Mouse (Mus musculus): ENCODE results near the gene Txndc5. TPM values are rescaled to one million over a fixed set of nuclear protein-coding genes. Genes with fewer than 3 reads are reported as not detected.

The Txndc5 gene
- polyA plus RNA-seq, 1 experiment from 2014 or later: 118 TPM

DNA sequence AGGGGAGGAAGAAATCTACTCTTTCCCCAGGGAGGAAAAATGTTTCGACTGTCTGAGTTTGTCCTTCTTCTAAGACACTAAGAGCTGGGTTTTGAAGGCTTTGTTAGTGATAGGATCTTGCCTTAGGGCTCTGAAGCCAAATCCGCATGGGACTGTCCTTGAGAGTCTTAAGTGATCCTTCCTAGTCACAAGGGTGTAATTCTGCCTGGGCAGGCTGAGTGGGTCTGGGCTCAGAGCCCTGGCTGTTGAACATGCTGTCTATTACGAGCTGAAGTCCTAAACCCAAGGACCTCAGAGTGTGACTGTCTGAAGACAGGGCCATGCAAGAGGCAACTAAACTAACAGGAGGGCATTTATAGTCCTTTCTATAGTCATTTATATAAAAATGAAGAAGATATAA lies 16.8 kb upstream of the Txndc5 start:
- WGBS: 67% methylated on average over 3 of the region's 3 CpGs
- Histone ChIP-seq H3K4me2 (replicated peaks; ENCODE audit: low read depth, low read length) (no peak overlapping the region), H3K27ac (ENCODE audit: low read depth, low read length) (no peak overlapping the region), H3K4me3 (ENCODE audit: low read depth, low read length) (no peak overlapping the region), H3K9ac (ENCODE audit: low read depth, low read length) (no peak overlapping the region), H3K4me1 (replicated peaks; ENCODE audit: control insufficient read depth, insufficient read depth, low read length) (no peaks in the 10 kb centered on the region), H3K9me3 (ENCODE audit: control insufficient read depth, low read length) (no peaks in the 10 kb centered on the region), H3K36me3 (ENCODE audit: control insufficient read depth, insufficient read depth, low read length) (no peaks in the 10 kb centered on the region), H3K27me3 (ENCODE audit: control insufficient read depth, insufficient read depth, low read length) (no peaks in the 10 kb centered on the region)
- DNase-seq (ENCODE audit: low spot score) (no peak), ATAC-seq (ENCODE audit: low FRiP score) (no peak)

DNA sequence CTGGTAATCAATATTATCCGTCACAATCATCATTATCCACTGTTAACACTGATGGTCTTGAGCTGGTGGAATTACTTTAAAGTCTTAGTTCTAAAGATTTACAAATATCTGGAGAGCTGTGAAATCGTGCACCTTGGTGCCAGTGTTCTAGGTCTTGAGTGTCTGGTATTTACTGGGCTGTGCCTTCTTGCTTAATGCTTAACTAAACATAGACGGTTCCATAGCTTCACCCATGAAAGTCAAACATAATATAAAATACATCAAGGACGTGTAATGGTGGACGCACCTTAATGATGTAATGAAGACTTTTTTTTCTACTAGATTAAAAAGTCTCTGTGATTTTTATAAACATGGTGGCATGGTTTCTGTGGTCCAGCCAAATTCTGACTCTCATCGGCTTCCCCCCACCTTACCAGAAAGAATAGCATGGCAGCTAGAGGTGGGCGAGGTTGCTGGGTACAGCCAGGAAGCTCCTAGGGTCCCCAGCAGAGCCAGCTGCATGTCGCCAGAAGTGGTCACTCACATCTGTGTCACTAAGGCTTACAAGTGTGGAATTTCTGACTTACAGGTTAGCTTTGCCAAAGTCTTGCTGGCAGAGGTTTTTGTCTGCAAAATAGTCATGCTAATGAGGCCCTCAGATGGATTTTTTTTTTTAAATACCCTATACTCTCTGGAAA lies 16.3 kb upstream of the Txndc5 start:
- Histone ChIP-seq H3K4me3 (ENCODE audit: low read depth, low read length) (no peak overlapping the region), H3K4me2 (replicated peaks; ENCODE audit: low read depth, low read length) (no peak overlapping the region), H3K9ac (ENCODE audit: low read depth, low read length) (no peak overlapping the region), H3K9me3 (ENCODE audit: control insufficient read depth, low read length) (no peaks in the 10 kb centered on the region), H3K27me3 (ENCODE audit: control insufficient read depth, insufficient read depth, low read length) (no peaks in the 10 kb centered on the region), H3K4me1 (replicated peaks; ENCODE audit: control insufficient read depth, insufficient read depth, low read length) (no peaks in the 10 kb centered on the region), H3K27ac (ENCODE audit: low read depth, low read length) (no peak overlapping the region), H3K36me3 (ENCODE audit: control insufficient read depth, insufficient read depth, low read length) (no peaks in the 10 kb centered on the region)
- WGBS: 83% methylated on average over 8 of the region's 8 CpGs
- DNase-seq (ENCODE audit: low spot score) (no peak), ATAC-seq (ENCODE audit: low FRiP score) (no peak)

DNA sequence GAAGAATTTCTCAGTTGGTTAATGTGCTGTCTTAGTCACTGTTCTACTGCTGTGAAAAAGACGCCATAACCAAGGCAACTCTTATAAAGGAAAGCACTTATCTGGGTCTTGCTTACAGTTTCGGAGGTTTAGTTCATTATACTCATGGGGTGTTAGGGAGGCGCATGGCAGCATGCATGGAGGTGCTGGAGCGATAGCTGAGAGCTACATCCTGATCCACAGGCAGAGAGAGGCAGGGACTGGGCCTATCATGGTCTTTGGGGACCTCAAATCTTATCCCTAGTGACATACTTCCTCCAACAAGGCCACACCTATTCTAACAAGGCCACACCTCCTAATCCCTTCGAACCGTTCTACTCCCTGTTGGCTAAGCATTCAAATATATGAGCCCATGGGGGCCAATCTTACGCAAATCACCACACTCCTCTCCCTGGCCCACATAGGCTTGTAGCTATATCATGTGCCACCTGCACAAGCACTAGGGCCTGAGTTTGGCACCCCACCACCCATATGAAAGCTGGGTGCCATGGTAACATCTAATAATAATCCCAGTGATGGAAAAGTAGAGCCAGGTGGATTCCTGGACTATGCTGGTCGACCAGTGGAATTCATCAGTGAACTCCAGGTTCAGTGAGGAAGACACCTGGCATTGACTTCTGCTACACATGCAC lies 15.0 kb upstream of the Txndc5 start:
- Histone ChIP-seq H3K4me3 (ENCODE audit: low read depth, low read length) (no peak overlapping the region), H3K9me3 (ENCODE audit: control insufficient read depth, low read length) (no peaks in the 10 kb centered on the region), H3K4me1 (replicated peaks; ENCODE audit: control insufficient read depth, insufficient read depth, low read length) (no peaks in the 10 kb centered on the region), H3K4me2 (replicated peaks; ENCODE audit: low read depth, low read length) (no peak overlapping the region), H3K9ac (ENCODE audit: low read depth, low read length) (no peak overlapping the region), H3K27ac (ENCODE audit: low read depth, low read length) (no peak overlapping the region), H3K27me3 (ENCODE audit: control insufficient read depth, insufficient read depth, low read length) (no peaks in the 10 kb centered on the region), H3K36me3 (ENCODE audit: control insufficient read depth, insufficient read depth, low read length) (no peaks in the 10 kb centered on the region)
- 84% methylated on average over 8 of the region's 8 CpGs for WGBS
- DNase-seq (ENCODE audit: low spot score) (no peak), ATAC-seq (ENCODE audit: low FRiP score) (no peak)

DNA sequence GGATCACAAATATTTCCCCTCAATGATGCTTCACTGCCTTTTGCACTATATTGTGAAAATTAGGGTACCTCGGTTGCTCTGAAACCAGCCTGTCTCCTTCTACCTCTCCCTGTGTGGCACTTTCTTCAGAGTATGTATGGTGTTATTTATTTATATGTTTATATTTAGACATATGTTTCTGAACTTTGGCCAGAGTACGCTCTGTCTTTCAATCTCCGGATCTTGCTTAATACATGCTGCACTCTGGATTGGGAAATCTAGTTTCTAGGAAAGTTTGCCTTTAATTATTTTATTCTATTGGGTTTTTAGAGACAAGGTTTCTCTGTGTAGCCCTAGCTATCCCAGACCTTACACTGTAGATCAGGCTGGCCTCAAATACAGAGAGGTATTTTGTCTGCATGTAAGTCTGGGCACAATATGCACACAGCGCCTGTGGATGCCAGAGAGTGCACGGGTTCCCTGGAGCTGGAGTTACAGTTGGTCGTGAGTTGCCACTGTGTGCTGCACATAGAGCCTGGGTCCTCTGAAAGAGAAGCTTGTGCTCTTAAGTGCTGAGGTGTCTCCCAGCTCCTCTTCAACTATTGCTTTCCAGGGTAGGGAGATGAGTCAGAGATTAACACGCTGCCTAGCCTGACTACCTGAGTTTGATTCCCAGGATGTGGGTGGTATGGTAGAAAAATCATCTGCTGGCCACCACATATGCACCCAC lies 10.7 kb upstream of the Txndc5 start:
- no peak for DNase-seq (ENCODE audit: low spot score)
- Histone ChIP-seq H3K27me3 (ENCODE audit: control insufficient read depth, insufficient read depth, low read length) (no peaks in the 10 kb centered on the region), H3K9ac (ENCODE audit: low read depth, low read length) (no peak overlapping the region), H3K4me3 (ENCODE audit: low read depth, low read length) (no peak overlapping the region), H3K27ac (ENCODE audit: low read depth, low read length) (no peak overlapping the region), H3K9me3 (ENCODE audit: control insufficient read depth, low read length) (no peaks in the 10 kb centered on the region), H3K36me3 (ENCODE audit: control insufficient read depth, insufficient read depth, low read length) (no peaks in the 10 kb centered on the region), H3K4me1 (replicated peaks; ENCODE audit: control insufficient read depth, insufficient read depth, low read length) (no peaks in the 10 kb centered on the region), H3K4me2 (replicated peaks; ENCODE audit: low read depth, low read length) (no peak overlapping the region)
- WGBS: 90% methylated on average over 7 of the region's 7 CpGs
- ATAC-seq (ENCODE audit: low FRiP score): no peak

DNA sequence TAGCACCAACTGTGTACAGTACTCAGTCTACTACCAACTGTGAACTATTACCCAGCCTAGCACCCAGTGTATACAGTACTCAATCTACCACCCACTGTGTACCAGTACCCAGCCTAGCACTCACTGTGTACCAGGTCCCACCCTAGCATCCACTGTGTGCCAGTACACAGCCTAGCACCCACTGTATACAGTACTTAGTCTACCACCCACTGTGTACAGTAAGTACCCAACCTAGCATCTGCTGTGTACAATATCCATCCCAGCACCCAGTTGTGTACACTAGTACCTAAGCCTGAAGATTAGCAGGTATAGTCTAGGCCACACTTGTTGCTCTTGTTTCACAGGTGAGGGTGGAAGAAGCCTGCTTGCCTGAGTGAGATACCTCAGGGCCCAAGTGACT lies 8.9 kb upstream of the Txndc5 start:
- no peak for ATAC-seq (ENCODE audit: low FRiP score)
- no peaks in the 10 kb centered on the region for H3K9me3 ChIP-seq (ENCODE audit: control insufficient read depth, low read length)

DNA sequence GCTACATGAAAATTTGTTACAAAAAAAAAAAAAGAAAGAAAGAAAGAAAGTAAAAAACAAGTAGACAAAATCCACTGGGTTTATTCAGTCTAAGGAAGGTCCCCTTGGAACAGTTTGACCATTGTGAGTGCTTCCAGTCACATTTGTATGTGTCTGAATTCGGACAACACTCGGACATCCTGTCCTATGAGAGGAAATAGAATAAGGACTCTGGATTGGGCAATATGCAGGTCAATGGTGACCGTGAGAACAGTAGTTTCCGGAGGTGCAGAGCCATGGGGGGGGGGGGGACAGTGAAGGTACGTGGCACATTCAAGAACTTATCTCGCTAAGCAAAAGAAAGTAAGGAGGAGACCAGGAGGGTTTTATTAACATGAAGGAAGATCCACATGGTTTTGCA lies 6.1 kb upstream of the Txndc5 start:
- H3K9ac ChIP-seq (ENCODE audit: low read depth, low read length): no peak overlapping the region
- H3K9me3 ChIP-seq (ENCODE audit: control insufficient read depth, low read length): no peaks in the 10 kb centered on the region
- no peaks in the 10 kb centered on the region for H3K4me1 ChIP-seq (replicated peaks; ENCODE audit: control insufficient read depth, insufficient read depth, low read length)
- DNase-seq (ENCODE audit: low spot score) (no peak), ATAC-seq (ENCODE audit: low FRiP score) (no peak)
- no peak overlapping the region for H3K4me3 ChIP-seq (ENCODE audit: low read depth, low read length)
- H3K4me2 ChIP-seq (replicated peaks; ENCODE audit: low read depth, low read length): no peak overlapping the region
- no peaks in the 10 kb centered on the region for H3K36me3 ChIP-seq (ENCODE audit: control insufficient read depth, insufficient read depth, low read length)
- no peaks in the 10 kb centered on the region for H3K27me3 ChIP-seq (ENCODE audit: control insufficient read depth, insufficient read depth, low read length)
- no peak overlapping the region for H3K27ac ChIP-seq (ENCODE audit: low read depth, low read length)
- 95% methylated on average over 6 of the region's 6 CpGs for WGBS

More for the DNA sequence above, 8.9 kb upstream of the Txndc5 start:
- Histone ChIP-seq H3K4me3 (ENCODE audit: low read depth, low read length) (no peak overlapping the region), H3K27me3 (ENCODE audit: control insufficient read depth, insufficient read depth, low read length) (no peaks in the 10 kb centered on the region), H3K27ac (ENCODE audit: low read depth, low read length) (no peak overlapping the region), H3K36me3 (ENCODE audit: control insufficient read depth, insufficient read depth, low read length) (no peaks in the 10 kb centered on the region), H3K9ac (ENCODE audit: low read depth, low read length) (no peak overlapping the region), H3K4me1 (replicated peaks; ENCODE audit: control insufficient read depth, insufficient read depth, low read length) (no peaks in the 10 kb centered on the region), H3K4me2 (replicated peaks; ENCODE audit: low read depth, low read length) (no peak overlapping the region)
- DNase-seq (ENCODE audit: low spot score): no peak

DNA sequence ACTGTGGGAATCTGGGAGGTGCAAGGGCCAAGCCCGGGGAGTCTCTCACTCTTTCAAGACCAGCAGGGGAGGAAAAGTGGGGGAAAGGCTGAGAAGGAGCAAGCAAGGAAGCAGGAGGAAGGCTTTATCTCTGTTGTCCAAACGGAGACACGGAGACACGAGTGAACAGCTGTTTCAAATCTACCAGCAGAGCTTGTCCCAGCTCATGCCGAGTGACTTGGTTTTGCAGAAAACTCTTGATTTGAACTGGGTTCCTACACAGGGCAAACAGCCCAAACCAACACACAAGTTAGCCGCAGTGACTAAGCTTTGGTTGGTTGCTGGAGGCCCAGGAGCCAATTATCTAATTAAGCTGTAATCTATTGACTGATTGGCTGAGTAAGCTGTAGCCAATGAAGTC lies 5.4 kb upstream of the Txndc5 start:
- Histone ChIP-seq H3K9ac (ENCODE audit: low read depth, low read length) (no peak overlapping the region), H3K27ac (ENCODE audit: low read depth, low read length) (no peak overlapping the region), H3K4me2 (replicated peaks; ENCODE audit: low read depth, low read length) (no peak overlapping the region), H3K36me3 (ENCODE audit: control insufficient read depth, insufficient read depth, low read length) (no peaks in the 10 kb centered on the region), H3K27me3 (ENCODE audit: control insufficient read depth, insufficient read depth, low read length) (no peaks in the 10 kb centered on the region), H3K9me3 (ENCODE audit: control insufficient read depth, low read length) (no peaks in the 10 kb centered on the region), H3K4me3 (ENCODE audit: low read depth, low read length) (no peak overlapping the region), H3K4me1 (replicated peaks; ENCODE audit: control insufficient read depth, insufficient read depth, low read length) (no peaks in the 10 kb centered on the region)
- no peak for ATAC-seq (ENCODE audit: low FRiP score)
- 58% methylated on average over 6 of the region's 6 CpGs for WGBS
- no peak for DNase-seq (ENCODE audit: low spot score)

DNA sequence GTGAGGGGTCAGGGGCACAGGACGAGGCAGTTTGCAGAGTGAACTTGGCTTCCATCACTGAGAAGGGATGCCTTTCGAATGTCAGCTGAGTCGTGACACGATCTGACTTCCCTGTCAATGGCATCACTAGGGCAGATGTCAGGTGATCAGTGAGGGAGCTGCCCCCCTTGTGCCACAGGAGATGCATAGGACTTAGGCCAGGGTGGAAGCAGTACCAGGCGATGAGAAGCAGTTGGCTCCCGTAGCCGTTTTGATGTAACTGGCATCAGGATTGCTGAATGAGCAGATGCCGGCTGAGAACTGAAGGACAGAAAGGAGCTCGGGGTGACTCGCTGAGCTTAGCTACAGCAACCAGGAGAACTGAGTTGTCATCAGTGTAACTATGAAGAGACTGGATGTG lies 4.8 kb upstream of the Txndc5 start:
- no peak overlapping the region for H3K27ac ChIP-seq (ENCODE audit: low read depth, low read length)
- ATAC-seq (ENCODE audit: low FRiP score) (no peak), DNase-seq (ENCODE audit: low spot score) (no peak)
- no peaks in the 10 kb centered on the region for H3K27me3 ChIP-seq (ENCODE audit: control insufficient read depth, insufficient read depth, low read length)
- H3K36me3 ChIP-seq (ENCODE audit: control insufficient read depth, insufficient read depth, low read length): no peaks in the 10 kb centered on the region
- no peak overlapping the region for H3K4me3 ChIP-seq (ENCODE audit: low read depth, low read length)
- 87% methylated on average over 10 of the region's 10 CpGs for WGBS
- no peaks in the 10 kb centered on the region for H3K4me1 ChIP-seq (replicated peaks; ENCODE audit: control insufficient read depth, insufficient read depth, low read length)
- no peak overlapping the region for H3K9ac ChIP-seq (ENCODE audit: low read depth, low read length)
- H3K9me3 ChIP-seq (ENCODE audit: control insufficient read depth, low read length): no peaks in the 10 kb centered on the region
- H3K4me2 ChIP-seq (replicated peaks; ENCODE audit: low read depth, low read length): no peak overlapping the region

DNA sequence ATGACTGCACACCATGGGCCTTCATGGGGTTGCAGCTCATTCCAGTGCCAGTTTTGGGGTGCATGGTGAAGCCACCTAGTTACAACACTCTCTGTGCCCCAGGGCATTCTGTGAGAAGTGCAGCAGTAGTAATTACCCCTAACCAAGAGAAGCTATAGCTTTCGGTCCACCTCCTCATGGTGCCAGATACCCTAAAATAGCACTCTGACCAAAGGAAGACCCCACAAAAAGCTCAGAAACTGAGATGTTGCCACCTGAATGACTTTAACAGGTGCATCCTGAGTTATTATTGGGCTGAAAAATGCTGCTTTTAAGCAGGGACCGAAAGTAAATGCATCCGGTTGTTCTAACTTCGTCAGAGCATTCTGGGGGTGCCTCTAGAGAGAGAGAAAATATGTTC lies 2.9 kb upstream of the Txndc5 start:
- ATAC-seq (ENCODE audit: low FRiP score): no peak
- WGBS: 97% methylated on average over 4 of the region's 4 CpGs

More for the DNA sequence above, 2.9 kb upstream of the Txndc5 start:
- H3K4me1 ChIP-seq (replicated peaks; ENCODE audit: control insufficient read depth, insufficient read depth, low read length): no peaks in the 10 kb centered on the region; the same call in 1 of the 2 replicates
- H3K9ac ChIP-seq (ENCODE audit: low read depth, low read length): no peak overlapping the region
- no peaks in the 10 kb centered on the region for H3K27me3 ChIP-seq (ENCODE audit: control insufficient read depth, insufficient read depth, low read length)
- H3K27ac ChIP-seq (ENCODE audit: low read depth, low read length): no peak overlapping the region
- H3K9me3 ChIP-seq (ENCODE audit: control insufficient read depth, low read length): no peaks in the 10 kb centered on the region
- no peak overlapping the region for H3K4me2 ChIP-seq (replicated peaks; ENCODE audit: low read depth, low read length)
- no peaks in the 10 kb centered on the region for H3K36me3 ChIP-seq (ENCODE audit: control insufficient read depth, insufficient read depth, low read length)
- H3K4me3 ChIP-seq (ENCODE audit: low read depth, low read length): no peak overlapping the region
- no peak for DNase-seq (ENCODE audit: low spot score)

Measured in hindbrain, embryonic 11.5 days (tissue).